Mouse (Mus musculus): ENCODE measurements around the gene Podxl. TPM values are rescaled to one million over a fixed set of nuclear protein-coding genes. Genes with fewer than 3 reads are reported as not detected.
A peak's percentile ranks its signal among the peaks of the same experiment; 100 is the strongest.

Gene Podxl
- polyA plus RNA-seq, 1 experiment from 2014 or later = 17.2 TPM

DNA sequence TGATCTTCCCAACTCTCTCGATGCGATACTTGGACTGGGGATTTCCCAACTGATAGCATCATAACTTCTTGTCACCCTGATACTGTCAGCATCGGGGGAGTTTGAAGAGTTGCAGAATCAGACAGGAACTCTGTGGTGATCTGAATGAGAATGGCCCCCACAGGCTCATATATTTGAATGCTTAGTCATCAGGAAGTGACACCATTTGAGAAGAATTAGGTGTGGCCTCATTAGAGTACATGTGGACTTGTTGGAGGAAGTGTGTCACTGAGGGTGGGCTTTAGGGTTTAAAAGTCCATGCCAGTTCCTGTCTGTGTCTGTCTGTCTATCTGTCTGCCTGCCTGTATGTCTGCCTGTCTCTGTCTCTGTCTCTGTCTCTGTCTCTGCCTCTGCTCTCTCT is 31.9 kb downstream of the Podxl start:
- Histone ChIP-seq H3K4me3 (no peak overlapping the region), H3K4me1 (0 out of 2 replicates have a peak, but pooled peaks cover 7% of the 10 kb centered on the region), H3K27me3 (ENCODE audit: poor library complexity, severe bottlenecking) (no peaks in the 10 kb centered on the region), H3K36me3 (replicated peaks) (peaks cover 9% of the 10 kb centered on the region), H3K27ac (no peak overlapping the region), H3K9me3 (no peaks in the 10 kb centered on the region)
- WGBS = 96% methylated on average over 3 of the region's 3 CpGs
- DNase-seq (ENCODE audit: extremely low spot score, low spot score) = no peak

DNA sequence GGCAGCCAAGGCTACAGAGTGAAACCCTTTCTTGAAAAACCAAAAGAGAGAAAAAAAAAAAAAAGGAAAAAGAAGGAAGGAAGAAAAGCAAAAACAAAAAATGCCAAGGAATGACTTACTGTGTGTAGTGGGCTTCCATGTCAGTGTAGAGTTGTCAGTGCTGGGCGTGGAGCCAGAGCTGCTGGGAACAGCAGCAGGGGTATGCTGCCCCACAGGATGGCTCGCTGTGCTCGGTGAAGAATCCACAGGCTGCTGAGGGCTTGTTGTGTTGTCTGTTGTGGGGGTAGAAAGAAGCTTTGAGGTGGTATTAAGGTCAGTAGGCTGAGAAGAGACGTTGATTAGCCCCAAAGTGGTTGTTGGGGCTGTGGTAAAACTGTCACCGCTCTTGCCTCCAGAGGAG is 35.4 kb downstream of the Podxl start:
- 94% methylated on average over 5 of the region's 5 CpGs for WGBS
- no peaks in the 10 kb centered on the region for H3K27me3 ChIP-seq (ENCODE audit: poor library complexity, severe bottlenecking)
- DNase-seq (ENCODE audit: extremely low spot score, low spot score) = no peak
- 0 out of 2 replicates have a peak, but pooled peaks cover 7% of the 10 kb centered on the region for H3K4me1 ChIP-seq
- no peak overlapping the region for H3K4me3 ChIP-seq
- H3K9me3 ChIP-seq = no peaks in the 10 kb centered on the region
- H3K36me3 ChIP-seq (replicated peaks) = peaks cover 43% of the 10 kb centered on the region
- no peak overlapping the region for H3K27ac ChIP-seq

DNA sequence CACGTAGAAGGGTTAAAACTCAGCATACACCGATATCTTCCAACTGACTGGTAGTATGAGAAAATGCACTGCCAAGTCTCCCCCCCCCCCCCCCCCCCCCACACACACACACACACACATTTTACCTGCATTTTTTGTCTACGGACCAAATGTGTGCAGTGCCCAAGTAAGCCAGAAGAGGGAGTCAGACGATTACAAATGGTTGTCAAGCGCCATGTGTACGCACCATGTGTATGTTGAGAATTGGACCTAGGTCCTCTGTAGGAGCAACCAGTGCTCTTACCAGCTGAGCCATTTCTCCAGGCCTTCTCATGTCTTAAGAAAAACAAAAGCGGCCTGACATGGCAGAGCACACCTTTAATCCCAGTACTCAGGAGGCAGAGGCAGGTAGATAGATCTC is 35.9 kb downstream of the Podxl start:
- Histone ChIP-seq H3K4me1 (0 out of 2 replicates have a peak, but pooled peaks cover 6% of the 10 kb centered on the region), H3K36me3 (replicated peaks) (peaks cover 47% of the 10 kb centered on the region), H3K9me3 (no peaks in the 10 kb centered on the region), H3K4me3 (no peak overlapping the region), H3K27me3 (ENCODE audit: poor library complexity, severe bottlenecking) (no peaks in the 10 kb centered on the region), H3K27ac (no peak overlapping the region)
- WGBS = 75% methylated on average over 7 of the region's 7 CpGs
- DNase-seq (ENCODE audit: extremely low spot score, low spot score) = peak; percentile 40

DNA sequence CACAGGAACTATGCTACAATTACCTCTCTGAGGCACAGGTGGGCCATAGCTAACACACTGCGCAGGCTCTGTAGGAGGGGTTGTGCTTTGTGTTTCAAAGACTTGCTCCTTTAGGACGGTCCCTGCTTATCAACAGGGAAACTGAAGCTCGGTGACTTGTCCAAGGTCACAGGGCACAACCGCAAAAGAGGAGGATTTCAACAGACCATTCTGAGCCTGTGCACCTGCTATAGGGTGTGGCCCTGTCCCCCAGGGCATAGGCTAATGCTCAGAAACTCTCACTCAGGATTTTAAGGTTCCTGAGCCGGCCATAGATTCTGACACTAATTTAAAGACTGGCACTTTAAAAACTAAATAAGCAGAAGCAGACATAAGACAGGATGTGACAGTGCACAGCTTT is 36.9 kb downstream of the Podxl start:
- DNase-seq (ENCODE audit: extremely low spot score, low spot score) = no peak
- no peak overlapping the region for H3K27ac ChIP-seq
- H3K9me3 ChIP-seq = no peaks in the 10 kb centered on the region
- H3K4me3 ChIP-seq = no peak overlapping the region
- H3K4me1 ChIP-seq = no peaks in the 10 kb centered on the region
- 93% methylated on average over 5 of the region's 5 CpGs for WGBS
- H3K36me3 ChIP-seq (replicated peaks) = peaks cover 57% of the 10 kb centered on the region
- H3K27me3 ChIP-seq (ENCODE audit: poor library complexity, severe bottlenecking) = no peaks in the 10 kb centered on the region

DNA sequence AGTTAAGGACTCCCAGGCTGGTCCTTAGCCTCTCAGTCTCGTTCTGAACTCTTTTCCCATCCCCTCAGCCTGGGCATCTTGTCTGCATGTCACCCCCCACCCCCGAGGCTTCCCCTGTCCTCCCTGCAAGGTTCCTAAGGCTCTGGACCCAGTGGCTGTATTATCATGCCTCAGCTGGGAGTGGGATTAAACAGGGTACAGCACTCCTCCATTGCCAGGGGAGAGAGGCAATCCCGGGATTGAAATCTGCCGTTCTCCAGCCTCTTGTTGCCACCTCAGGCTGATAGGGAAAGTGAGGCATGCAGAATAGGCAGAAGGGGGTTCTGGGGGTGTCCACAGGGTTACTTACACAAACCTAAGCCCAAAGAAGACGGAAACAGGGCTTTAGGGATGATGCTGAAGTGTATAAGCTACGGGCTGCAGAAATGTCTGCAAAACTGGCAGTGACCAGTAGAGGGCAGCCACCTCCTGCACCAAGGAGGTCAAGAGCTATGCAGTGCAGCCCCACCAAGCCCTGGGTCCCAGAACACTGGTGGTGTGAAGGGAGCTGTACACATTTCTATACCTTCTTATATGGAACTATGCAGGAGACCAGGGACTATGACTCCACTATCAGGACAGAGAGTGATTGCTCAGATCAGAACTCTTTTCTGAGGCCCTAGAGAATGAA is 38.4 kb downstream of the Podxl start:
- peaks cover 62% of the 10 kb centered on the region for H3K36me3 ChIP-seq (replicated peaks)
- peak; percentile 71 for DNase-seq (ENCODE audit: extremely low spot score, low spot score)
- WGBS = 80% methylated on average over 6 of the region's 6 CpGs
- no peaks in the 10 kb centered on the region for H3K27me3 ChIP-seq (ENCODE audit: poor library complexity, severe bottlenecking)
- H3K9me3 ChIP-seq = no peaks in the 10 kb centered on the region
- no peaks in the 10 kb centered on the region for H3K4me1 ChIP-seq
- H3K27ac ChIP-seq = no peak overlapping the region
- H3K4me3 ChIP-seq = no peak overlapping the region

DNA sequence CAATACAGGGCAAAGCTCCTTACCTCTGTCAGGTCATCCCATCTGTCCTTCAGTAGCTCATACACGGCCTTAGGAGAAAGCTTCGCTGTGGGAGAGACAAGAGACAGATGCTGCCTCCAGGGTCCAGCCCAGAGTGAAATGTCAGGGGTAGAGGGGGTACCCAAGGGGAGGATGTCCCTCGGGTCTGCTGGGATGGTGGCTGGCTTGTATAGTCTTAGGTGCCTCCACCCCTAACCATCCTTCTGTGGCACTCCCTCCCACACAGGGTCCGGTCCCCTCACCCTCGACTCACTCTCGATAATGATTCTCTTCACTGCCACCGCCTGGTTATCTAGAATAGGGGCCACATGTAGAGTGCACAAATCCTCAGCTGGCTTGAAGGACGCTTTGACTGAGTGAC is 39.1 kb downstream of the Podxl start:
- Histone ChIP-seq H3K36me3 (replicated peaks) (peaks cover 65% of the 10 kb centered on the region), H3K27ac (no peak overlapping the region)
- WGBS = 92% methylated on average over 8 of the region's 8 CpGs

DNA sequence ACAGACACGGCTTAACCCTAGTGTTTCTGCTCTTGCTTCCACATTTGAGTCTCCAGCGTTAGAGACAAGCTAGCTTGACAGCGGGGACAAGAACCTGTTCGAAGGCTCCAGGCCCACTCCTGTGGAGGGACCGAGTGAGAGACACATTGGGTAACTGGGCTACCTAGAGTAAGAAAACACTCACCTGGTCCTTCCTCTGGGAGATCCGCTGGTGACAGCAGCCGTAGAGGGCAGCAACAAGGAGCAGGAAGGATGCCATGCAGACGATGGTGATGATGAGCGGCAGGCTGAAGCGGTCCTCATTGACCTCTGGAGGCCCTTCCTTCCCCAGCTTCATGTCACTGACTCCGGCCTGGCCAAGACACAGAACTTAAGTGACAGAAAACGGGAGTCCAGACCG is 39.7 kb downstream of the Podxl start:
- H3K36me3 ChIP-seq (replicated peaks) = peaks cover 66% of the 10 kb centered on the region
- H3K27ac ChIP-seq = no peak overlapping the region
- 93% methylated on average over 13 of the region's 13 CpGs for WGBS
- no peaks in the 10 kb centered on the region for H3K9me3 ChIP-seq
- no peaks in the 10 kb centered on the region for H3K27me3 ChIP-seq (ENCODE audit: poor library complexity, severe bottlenecking)
- no peak overlapping the region for H3K4me3 ChIP-seq
- DNase-seq (ENCODE audit: extremely low spot score, low spot score) = no peak
- H3K4me1 ChIP-seq = no peaks in the 10 kb centered on the region

More for the DNA sequence above, 39.1 kb downstream of the Podxl start:
- Histone ChIP-seq H3K27me3 (ENCODE audit: poor library complexity, severe bottlenecking) (no peaks in the 10 kb centered on the region), H3K9me3 (no peaks in the 10 kb centered on the region), H3K4me3 (no peak overlapping the region), H3K4me1 (no peaks in the 10 kb centered on the region)
- DNase-seq (ENCODE audit: extremely low spot score, low spot score) = no peak

DNA sequence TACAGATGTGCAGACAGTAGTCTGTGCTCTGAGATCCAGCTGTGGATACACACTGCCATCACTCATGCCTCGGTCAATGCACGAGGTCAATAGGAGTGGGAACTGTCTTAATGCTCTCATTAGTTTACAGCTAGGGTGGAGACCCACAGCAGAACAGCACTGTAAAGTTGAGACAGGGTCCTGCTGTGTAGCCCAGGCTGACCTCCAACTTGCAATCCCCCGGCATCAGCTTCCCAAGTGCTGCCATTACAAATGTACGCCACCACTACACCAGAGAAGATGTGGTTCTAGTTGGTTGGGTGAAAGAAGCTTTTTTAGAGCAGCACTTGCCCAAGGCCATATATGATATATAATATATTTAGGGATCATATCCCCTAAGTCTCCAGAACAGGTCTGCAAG is 40.1 kb downstream of the Podxl start:
- Histone ChIP-seq H3K4me1 (no peaks in the 10 kb centered on the region), H3K27ac (no peak overlapping the region), H3K9me3 (no peaks in the 10 kb centered on the region), H3K36me3 (replicated peaks) (peaks cover 69% of the 10 kb centered on the region), H3K27me3 (ENCODE audit: poor library complexity, severe bottlenecking) (no peaks in the 10 kb centered on the region), H3K4me3 (no peak overlapping the region)
- 94% methylated on average over 4 of the region's 4 CpGs for WGBS
- DNase-seq (ENCODE audit: extremely low spot score, low spot score) = no peak

DNA sequence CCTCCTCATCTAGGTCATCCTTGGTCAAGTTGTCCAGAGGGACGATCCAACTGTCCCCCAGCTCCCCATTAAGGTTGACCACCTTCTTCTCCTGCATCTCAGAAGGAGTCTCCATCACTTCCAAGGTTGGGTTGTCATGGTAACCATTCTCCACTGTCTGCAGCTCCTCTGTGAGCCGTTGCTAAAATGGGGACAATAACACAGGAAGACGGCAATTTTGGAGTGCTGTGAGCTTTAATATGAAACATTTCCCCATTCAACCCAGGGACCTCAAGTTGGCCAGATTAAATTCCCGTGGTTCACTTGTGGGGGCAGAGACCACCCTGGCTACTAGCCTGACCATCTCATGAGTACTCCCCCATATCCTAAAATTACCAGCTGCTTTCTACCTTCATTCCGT is 40.7 kb downstream of the Podxl start:
- H3K27me3 ChIP-seq (ENCODE audit: poor library complexity, severe bottlenecking) = no peaks in the 10 kb centered on the region
- no peak overlapping the region for H3K4me3 ChIP-seq
- peaks cover 65% of the 10 kb centered on the region for H3K36me3 ChIP-seq (replicated peaks)
- no peak overlapping the region for H3K27ac ChIP-seq
- no peaks in the 10 kb centered on the region for H3K9me3 ChIP-seq
- 78% methylated on average over 5 of the region's 5 CpGs for whole genome bisulfite sequencing
- no peak for DNase-seq (ENCODE audit: extremely low spot score, low spot score)
- H3K4me1 ChIP-seq = no peaks in the 10 kb centered on the region; the same call in 1 of the 2 replicates

DNA sequence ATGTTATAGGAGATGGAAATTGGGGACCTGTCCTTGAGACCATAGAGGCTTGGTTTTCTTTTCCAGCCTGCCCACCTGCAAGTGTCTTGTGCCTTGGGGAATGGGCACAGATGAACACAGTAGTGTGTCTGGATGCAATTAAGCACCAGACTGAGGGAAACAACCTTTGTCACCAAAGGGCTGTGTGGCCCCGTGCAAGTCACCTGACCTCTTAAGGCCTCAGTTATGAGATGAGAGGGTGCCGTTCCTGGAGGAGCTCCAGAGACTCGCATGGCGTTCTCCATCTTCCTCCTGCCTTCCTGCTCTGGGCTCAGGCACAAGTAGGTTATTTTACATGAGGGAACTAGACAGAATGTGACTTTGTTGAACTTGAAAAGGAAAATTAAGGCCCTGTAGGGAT is 41.3 kb downstream of the Podxl start:
- Histone ChIP-seq H3K4me1 (peaks cover 5% of the 10 kb centered on the region; the same call in 1 of the 2 replicates), H3K4me3 (no peak overlapping the region), H3K27me3 (ENCODE audit: poor library complexity, severe bottlenecking) (no peaks in the 10 kb centered on the region), H3K27ac (no peak overlapping the region), H3K36me3 (replicated peaks) (peaks cover 65% of the 10 kb centered on the region), H3K9me3 (no peaks in the 10 kb centered on the region)
- DNase-seq (ENCODE audit: extremely low spot score, low spot score) = no peak
- 80% methylated on average over 4 of the region's 4 CpGs for WGBS

DNA sequence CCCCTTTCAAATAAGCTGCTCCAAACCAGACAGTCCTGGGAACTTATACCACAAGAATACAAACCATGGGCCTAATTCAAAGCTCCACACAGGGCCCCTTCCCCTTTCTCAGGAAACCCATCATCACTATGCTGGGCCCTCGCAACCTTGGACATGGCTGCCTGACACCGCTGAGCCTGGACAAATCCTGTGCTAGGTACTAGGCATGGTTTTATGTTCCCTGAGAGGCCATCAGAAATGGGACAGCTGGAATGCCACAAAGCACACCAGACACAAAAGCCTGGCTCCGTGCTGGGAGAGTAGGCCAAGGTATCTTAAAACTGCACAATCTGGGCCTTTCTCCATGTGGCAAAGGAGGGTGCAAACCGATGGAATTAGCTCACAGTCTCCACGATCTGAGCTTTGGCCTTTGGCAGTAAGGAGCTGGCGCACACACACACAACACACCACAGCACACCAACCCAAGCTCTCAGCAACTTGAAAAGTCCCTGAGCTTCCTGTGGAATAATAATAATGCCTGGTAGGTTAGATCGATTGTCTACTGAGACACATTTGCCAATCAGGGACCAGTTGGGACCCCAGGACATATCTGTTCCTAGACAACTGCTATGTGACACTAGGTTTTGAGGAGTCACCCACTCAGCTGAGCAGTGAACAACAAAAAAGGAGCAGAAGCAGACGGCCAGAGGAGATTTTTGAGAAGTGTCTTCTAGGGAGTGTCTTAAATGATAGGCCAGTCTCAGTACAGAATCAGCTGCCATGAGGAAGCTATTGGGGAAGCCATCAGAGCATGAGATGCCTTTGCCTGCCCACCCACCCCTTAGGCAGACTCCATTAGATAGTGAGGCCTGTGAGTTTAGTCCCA is 42.1 kb downstream of the Podxl start:
- Histone ChIP-seq H3K36me3 (replicated peaks) (peaks cover 58% of the 10 kb centered on the region), H3K4me3 (no peak overlapping the region), H3K4me1 (peaks cover 5% of the 10 kb centered on the region; the same call in 1 of the 2 replicates), H3K27me3 (ENCODE audit: poor library complexity, severe bottlenecking) (no peaks in the 10 kb centered on the region), H3K9me3 (no peaks in the 10 kb centered on the region), H3K27ac (no peak overlapping the region)
- 93% methylated on average over 8 of the region's 8 CpGs for WGBS
- no peak for DNase-seq (ENCODE audit: extremely low spot score, low spot score)

DNA sequence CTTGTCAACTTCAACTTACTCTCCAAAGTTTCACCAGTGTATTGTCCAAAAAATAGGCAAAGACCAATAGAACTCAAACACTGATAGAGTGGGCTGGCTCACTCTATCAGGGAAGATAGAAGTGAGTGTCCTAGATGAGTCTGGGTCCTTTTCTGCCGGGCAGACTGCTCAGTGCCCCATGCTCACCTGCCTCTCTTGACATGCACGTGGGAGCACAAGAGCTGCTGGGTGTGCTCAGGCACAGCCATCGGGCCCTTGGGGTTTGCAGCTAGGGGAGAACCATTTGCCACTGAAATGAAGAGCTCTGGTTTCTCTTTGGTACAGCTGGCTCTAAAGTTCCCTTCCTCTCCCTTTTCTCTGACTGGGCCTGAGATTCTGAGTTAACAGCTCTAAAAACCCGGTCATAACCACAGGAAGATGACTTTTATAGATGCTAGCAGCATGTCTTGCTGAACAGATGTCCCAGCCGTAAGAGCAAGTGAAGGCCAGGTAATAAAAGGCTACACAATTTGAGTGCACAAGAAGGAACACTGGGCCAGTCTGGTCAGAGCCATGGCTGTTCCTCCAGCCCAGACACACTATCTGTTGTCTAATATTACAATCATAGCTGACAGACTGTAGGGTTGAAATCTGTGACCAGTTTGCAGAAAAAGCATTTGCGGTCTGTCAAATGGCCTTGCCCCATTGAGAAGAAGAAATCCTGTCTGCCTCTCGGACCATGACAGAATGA is 43.1 kb downstream of the Podxl start:
- Histone ChIP-seq H3K4me1 (peaks cover 5% of the 10 kb centered on the region; the same call in 1 of the 2 replicates), H3K27ac (no peak overlapping the region), H3K9me3 (no peaks in the 10 kb centered on the region), H3K4me3 (no peak overlapping the region), H3K27me3 (ENCODE audit: poor library complexity, severe bottlenecking) (no peaks in the 10 kb centered on the region), H3K36me3 (replicated peaks) (peaks cover 48% of the 10 kb centered on the region)
- DNase-seq (ENCODE audit: extremely low spot score, low spot score) = no peak
- 88% methylated on average over 7 of the region's 7 CpGs for WGBS
